Mouse (Mus musculus) megakaryocyte-erythroid progenitor cell, adult 5-6 weeks (primary cell): ENCODE results near the gene Gm9837. TPM values are rescaled to one million over a fixed set of nuclear protein-coding genes. Genes with fewer than 3 reads are reported as not detected.
A peak's percentile ranks its signal among the peaks of the same experiment; 100 is the strongest.

ENCODE experiments used
- ATAC-seq: replicated peaks from 2 replicates; pipeline ENCODE4 v1.8.0; 2016; ENCODE audit warnings: mild to moderate bottlenecking, inconsistent platforms; ENCODE audit not compliant: severe bottlenecking, poor library complexity, low FRiP score, low TSS enrichment
- total RNA-seq, 2 experiments: library from RNA; stranded (forward) in 1 of 2; stranded (reverse) in 1 of 2; fragments of 200-1000, 215-1000 nt in 1 of 2; fragments of >200 nt in 1 of 2; fragmentation: Nextera tagmentation in 1 of 2; gene quantifications; 2 replicates each; pipeline ENCODE4 v1.2.3; 2014 to 2017

The Gm9837 gene
- total RNA-seq, 2 experiments from 2014 or later: not detected

DNA sequence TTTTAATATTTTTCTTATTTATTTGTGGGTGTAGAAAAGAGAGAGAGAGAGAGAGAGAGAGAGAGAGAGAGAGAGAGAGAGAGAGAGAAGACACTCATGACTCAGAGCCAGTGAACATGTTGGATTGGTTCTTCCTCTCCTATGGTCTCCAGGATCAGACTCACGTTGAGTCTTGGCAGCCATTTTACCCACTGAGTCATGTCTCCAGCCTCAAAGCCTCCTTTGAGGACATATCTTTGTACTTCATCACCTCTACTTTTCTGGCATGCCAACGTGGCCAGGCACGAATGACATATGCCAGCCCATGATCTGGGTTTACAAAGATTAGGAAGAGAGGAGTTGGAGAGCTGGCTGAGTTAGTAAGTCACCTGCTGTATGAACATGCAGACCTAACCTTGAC is 10.1 kb downstream of the Gm9837 start:
- ATAC-seq: no peak

DNA sequence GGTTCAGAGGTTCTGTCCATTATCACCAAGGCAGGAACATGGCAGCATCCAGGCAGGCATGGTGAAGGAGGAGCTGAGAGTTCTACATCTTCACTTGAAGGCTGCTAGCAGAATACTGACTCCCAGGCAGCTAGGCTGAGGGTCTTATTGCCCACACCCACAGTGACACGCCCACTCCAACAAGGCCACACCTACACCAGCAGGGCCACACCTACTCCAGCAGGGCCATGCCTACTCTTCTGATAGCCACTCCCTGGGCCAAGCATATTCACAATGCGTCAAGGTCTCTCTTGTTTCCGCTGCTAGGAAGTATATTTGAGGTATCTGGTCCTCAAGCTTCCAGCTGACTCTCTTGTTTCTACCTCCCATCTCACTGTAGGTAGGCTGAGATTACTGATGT is 11.3 kb downstream of the Gm9837 start:
- no peak for ATAC-seq

DNA sequence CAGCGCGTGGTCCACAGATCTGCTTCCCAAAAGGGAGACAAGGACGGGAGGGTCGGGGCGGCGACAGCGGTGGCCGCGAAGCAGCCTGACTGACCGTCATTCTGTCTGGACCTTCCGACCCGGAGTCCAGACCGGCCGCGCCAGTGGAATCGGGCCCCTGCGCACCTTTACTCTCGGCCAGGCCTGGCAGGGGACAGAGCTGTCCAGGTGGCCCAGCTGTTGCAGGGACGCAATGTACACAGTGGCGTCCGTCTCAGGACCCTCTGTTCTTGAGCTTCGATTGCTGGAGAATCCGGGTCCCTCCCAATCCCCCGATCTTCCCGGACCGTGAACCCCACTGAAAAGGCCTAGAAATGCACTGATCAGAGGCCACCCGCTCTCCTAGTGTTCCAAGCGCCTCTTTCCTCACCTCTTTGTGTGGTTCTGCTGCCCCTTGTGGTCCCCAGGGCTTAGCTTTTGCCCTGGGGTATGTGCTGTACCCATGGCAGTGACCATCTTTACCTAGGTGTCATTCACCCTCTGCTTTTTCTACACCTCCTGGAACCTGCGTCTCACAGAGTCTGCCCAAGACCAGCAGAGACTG is 12.8 kb downstream of the Gm9837 start:
- ATAC-seq: no peak

DNA sequence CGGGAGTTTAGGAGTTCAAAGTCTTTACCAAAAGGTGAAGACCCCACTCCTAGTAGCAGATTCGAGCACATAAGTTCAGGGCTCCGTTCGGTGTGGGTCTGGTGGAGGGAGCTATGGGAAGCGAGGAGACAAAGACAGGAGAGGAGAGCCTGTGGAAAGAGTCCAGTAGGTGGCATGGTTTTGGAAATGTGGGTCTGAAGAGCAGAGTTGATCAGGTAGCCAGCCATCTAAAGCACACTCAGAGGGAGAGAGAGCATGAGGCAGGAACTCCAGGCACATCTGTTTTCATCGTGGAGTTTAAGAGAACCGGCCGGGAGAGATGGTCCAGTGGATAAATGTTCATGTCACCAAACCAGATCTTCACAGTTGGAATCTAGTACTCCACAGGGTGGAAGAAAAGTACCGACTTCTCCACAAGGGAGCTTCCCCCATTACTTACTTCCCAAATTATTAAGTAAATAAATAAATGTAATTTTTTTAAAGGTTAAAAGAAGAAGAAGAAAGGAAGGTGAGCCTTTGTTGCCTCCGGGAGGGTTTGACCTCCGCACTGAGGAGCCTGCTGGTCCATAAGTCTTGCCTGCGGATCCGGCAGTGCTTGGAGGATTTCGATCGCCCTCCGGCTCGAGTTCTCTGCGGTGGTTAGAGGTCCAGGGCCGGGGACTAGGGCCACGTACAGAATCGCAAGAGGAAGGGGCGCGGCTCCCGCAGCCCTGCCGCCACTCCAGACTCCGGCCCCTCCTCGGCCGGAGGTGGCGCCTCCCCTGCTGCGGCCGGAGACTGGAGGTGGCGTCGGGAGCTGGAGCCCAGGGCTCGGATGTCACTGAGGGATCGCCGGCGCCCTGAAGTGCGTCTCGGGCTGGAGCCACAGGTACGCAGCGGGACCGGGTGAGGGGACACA is 13.6 kb downstream of the Gm9837 start, which contains the start of the genes Gm10447 and Shroom1:
Gm10447 (minus strand) TSS at position 637 of the 898 bp plus-strand sequence.
Shroom1 (plus strand) TSS at position 732 of the 898 bp plus-strand sequence.
- peak; percentile 36; the same call in 1 of the 2 replicates for ATAC-seq

DNA sequence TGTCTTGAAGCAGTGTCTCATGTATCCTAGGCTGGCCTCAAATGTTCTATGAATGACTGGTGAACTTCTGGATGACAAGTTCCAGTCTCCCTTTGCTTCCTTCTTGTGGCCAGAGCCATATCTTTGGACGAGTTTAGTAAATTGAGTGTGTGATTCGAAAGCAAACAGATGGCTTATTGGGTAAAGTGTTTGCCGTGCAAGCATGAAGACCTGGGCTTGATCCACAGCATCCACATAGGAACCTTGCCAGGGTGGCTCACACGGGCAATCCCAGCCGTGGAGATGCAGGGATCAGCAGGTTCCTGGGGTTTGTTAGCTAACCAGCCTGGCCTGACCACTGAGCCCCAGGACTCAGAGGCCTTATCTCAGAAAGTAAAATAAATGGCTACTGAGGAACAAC is 17.2 kb downstream of the Gm9837 start:
- no peak for ATAC-seq

DNA sequence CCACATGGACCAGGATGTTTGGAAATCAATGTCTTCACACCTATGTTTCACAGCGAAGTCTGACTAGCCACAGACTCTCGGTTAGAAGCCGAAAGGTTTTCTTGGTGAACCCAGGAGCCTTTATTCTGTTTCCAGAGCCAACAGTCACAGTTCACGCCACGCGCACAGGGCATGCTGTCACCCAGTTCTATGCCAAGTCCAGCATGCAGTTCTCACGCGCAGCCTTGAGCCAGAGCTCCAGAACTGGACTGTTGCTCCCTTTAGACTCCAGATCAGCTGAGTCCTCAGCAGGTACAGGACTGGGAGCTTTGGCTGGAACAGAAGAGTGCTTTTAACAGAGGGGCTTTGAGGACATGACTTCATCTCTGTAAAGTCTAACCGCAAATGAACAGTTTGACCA is 17.9 kb downstream of the Gm9837 start:
- no peak for ATAC-seq

DNA sequence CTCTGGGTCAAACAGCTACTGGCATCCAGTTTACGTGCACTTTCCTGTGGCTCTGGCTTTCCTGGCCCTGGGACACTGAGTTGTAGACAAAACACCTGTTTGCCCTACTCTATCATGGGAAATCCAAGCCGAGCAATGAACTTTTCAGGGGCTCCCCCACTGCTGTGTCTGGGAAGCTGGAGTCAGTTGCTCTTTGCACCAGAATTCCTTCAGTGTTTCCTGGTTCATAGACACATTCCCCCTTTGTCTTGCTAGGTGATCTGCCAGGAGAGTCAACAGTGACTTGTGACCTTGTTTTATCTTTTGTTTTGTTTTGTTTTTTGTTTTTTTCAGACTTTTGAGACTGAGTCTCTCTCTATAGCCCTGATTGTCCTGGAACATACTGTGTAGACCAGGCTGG is 18.9 kb downstream of the Gm9837 start:
- ATAC-seq: no peak

DNA sequence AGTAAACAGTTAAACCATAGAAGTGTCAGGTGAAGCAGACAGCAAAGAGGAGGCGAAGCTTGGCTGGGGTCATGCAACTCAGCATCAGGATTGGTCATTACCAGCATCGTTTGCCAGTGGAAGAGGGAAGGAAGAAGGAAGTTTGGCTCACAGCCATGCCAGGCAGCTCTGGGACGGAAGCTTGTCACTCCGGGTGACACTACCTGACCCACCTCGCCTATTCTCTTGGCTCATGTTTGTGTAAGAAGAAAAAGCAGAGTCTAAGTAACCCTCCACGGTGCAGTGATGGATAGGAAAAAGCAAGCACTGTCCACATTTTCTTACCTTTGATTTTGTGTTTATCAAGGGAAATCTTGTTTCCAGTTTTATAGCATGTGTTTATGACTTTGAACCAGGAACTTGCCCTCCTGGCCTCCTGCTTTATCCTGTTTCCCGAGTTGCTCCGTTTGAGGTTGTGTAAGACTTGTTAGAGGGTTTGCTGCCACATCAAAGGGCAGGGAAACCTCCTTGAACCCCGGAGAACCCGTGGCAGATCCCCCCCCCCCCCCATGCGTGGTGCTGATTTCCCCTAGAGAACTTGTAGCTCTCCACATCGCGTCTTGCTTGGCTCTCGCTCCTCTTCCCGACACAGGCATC is 20.1 kb downstream of the Gm9837 start:
- no peak for ATAC-seq

DNA sequence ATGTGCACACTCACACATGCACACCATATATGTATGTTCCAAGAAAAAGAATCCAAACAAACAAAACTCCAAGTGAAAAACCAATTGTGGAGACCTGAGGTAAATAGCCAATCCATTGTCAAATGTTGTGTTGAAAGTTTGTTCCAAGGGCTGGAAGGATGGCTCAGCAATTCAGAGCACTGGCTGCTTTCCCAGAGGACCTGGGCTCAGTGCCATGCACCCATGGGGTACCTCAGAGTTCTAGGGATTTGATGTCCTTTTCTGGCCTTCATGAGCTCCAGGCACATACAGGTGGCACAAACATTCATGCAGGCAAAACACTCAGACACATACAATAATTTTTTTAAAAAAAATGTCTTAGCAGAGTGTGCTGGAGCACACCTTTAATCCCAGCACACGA is 21.8 kb downstream of the Gm9837 start:
- ATAC-seq: no peak

DNA sequence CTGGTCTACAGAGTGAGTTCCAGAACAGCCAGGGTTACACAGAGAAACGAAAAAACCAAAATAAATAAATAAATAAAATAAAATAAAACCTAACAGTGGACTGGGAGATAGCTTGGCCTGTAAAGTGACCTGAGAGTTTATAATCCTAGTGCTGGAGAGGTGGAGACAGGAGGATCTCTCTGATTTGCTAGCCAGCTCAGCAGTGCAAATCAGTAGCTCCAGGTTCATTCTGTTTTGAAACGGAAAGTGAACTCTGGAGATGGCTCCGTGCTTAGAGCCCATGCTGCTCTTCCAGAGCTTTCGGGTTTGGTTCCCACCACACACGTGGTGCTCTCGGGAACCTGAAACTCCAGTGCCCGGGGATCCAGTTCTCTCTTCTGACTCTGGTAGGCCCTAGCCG is 22.3 kb downstream of the Gm9837 start:
- ATAC-seq: no peak

DNA sequence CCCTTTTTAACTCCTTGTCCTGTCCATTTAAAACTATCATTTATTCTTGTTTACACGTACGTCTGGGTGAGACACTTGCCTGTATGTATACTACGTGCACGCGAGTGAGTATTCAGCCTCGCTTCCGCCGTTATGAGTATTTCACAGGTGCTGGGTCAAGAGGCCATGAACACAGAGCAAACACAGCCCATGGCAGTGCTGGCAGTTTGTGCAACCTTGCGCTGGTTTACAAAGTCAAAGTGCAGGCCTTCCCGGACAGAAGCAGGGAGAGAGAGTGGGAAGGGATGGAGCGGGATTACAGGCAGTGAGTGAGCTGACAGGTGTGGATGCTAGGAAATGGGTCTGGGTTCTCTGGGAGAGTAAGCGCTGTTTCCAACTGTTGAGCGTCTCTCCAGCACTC is 24.1 kb downstream of the Gm9837 start:
- ATAC-seq: no peak

DNA sequence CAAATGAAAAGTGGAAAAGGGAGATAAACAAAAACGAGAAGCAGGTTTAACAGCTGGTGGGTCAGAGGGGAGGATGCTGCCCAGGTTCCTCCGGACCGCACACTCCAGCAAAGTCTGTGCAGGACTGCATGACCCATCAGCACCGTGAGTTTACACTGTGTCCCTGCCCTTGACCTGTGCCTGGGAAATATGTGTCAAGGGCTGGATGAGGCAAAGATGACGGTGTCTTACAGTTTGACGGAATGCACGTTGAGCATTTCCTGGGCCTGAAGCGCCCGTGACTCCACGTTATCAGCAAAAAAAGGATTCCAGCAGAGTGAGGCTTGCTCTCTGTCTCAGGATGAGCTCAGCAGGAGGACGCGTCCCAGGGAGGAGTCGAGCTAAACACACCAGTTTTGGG is 24.7 kb downstream of the Gm9837 start:
- no peak for ATAC-seq

DNA sequence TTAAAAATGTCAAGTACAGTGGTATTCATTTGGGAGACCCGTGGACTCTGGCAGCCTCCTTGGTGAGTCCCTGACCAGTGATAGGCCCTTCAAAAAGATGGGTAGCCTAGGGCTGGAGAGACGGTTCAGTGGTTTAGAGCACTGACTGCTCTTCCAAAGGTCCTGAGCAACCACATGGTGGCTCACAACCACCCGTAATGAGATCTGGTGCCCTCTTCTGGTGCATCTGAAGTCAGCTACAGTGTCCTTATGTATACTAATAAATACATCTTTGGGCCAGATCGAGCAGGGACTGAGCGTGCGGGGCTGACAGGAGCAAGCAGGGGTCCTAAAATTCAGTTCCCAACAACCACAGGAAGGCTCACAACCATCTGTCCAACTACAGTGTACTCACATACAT is 26.4 kb downstream of the Gm9837 start:
- ATAC-seq: no peak

DNA sequence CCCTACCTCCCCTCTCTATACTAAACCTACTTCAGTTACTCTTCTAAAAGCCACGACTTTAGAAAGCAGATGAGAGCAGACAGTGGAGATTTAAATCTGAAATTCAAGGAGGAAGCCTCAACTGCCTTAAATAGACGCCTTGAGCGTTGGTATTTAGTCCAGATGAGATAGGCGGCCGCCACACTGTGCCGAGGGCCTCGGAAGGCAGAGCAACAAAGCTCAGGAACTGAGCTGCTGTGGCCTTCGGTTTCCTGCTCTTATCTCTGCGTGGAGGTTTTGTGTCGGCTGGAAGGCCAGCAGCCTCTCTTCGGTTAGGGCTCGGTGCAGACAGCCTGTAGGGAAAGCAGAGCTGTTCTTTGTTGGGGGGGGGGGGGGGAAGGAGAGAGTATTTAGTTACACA is 28.4 kb downstream of the Gm9837 start:
- ATAC-seq: peak; percentile 67

DNA sequence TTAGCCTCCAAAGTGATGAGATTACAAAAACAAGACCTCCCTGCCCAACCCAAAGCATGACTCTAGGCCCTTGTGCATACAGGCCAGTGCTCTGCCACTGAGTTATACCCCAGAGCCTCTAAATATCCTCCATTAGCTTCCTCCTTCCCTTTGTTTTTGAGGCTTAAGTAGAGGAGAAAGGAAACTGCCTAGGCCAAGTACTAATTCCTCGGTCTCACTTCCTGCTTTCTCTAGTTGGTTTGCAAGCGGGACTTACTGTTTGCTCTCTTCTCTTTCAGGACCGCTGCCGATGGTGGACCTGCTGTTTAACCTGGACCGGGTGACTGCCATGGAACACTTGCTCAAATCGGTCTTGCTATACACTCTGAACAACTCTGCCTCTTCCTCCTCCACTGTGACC is 33.9 kb downstream of the Gm9837 start:
- ATAC-seq: no peak

DNA sequence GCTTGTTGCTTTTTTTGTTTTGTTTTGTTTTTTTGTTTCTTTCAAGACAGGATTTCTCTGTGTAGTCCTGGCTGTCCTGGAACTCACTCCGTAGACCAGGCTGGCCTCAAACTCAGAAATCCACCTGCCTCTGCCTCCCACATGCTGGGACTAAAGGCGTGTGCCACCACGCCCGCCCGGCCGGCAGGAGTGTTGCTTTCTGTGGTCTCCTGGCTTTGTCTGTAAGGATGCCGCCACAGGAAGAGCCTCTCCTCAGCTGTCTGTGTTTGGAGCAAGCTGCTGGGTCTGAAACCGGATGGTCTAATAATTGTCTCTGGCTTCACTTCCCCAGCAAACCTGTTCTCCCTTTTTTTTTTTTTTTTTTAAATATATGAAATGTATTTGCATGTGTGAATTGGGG is 34.8 kb downstream of the Gm9837 start:
- ATAC-seq: no peak

DNA sequence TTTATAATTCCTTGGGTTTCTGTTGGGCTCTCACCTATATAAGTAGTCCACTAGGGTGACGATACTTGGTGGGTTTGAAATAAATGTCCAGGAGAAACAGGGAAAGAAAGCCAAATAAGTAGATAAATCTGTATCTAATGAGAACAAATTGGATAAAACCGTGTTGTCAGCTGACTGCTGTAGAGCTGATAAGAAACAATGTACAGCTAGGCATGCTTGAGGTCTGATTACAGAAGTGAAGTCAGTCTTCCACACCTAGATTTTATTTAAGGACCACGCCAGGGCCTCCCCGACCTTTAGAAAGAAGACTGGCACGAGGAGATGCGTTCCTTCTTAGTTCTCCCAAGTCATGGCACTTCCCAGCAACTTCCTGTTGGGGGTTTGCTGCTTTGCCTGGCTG is 37.2 kb downstream of the Gm9837 start:
- no peak for ATAC-seq

DNA sequence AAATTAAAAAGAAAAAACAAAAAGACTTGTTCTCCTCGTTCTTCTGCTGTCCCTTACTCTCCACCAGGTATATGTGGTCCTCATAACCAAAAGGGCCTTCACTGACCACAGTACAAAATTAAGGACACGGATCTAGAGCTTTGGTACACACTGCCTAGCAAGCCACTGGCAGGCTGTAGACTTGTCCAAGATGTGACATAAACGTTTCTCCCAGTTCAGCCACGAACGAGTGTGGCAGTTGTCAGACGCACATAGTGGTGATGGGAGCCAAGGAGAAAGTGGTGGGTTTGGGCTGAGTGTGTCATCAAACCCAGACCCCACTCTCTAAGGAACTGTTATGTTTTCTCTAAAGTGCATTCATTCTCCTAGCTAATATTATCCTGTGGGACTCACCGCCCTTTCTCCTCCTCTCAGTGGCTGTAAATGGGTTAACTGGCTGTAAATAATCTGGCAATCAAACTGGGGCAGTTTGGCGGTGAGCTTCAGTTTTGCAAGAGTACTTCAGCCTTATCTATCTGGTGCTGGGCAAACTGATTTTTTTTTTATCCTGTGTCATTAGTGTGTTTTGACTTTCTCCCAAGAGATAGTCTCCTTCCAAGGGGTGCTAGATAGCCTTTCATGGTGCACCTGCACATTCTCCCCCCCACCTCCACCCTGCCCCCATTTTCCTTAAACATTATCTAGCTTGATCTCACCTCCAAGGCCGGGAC is 38.8 kb downstream of the Gm9837 start:
- ATAC-seq: peak; percentile 46

DNA sequence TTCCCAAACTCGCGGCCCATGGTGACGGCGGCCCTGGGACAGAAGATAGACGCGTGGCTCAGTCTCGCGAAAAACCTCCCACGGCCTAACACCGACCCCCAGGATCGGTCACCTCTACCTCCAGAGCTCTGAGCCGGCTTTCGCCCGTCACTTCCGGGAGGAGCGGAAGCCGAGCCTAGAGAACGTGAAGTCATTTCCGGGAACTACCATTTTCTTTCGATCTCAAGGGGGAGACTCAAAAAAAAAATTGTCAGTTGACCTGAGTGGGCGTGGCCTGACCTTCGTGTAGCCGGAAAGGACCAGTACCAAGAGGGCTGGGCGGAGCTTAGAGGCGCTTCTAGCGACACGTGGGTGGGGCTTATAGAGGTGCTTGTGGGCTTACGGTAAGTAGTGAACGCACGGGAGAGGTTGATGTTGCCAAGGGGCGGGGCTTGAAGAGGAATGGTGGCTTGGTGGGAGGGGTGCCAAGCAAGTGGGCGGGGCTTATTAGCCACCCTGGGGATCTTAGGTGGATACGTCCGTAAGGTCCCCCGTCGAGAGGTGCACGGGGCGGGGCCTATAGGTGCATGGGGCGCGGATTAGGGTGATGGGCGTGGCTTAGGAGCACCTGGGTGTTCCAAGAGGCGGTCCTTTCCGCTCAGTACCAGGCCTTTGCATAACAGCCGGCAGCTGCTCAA is 39.5 kb downstream of the Gm9837 start, which contains the start of the genes Uqcrq and Gdf9:
Uqcrq (minus strand) TSS at position 162 of the 677 bp plus-strand sequence.
Gdf9 (plus strand) TSS at position 354 of the 677 bp plus-strand sequence.
- peak; percentile 85 for ATAC-seq
